Mouse (Mus musculus): Measurements from ENCODE around the gene Parp16.

- TF ChIP-seq CTCF (IDR thresholded peaks at IDR 0.05; ENCODE audit: low read depth, low read length), result no peak
- no peak for TF ChIP-seq POLR2A (IDR thresholded peaks at IDR 0.05; ENCODE audit: insufficient read depth, low read length)
Observed at GRCm38 (mm10) chr9:65241973-65242372, 46.8 kb downstream of the Parp16 start.
